Mouse (Mus musculus) kidney, embryonic 15.5 days (tissue): Measurements from ENCODE around the gene Irgm1. TPM values are rescaled to one million over a fixed set of nuclear protein-coding genes. Genes with fewer than 3 reads are reported as not detected.

Experiments used
- ATAC-seq: fragments of 200-750 bp; cut with Nextera tagmentation; replicated peaks from 2 replicates; pipeline ENCODE4 v1.8.0; 2017; ENCODE audit warnings: moderate TSS enrichment; ENCODE audit not compliant: low FRiP score
- H3K27ac ChIP-seq: fragments of 300-500 bp; sonication (generic); 2 replicates; pipeline ENCODE4 v1.5.1; 2015; ENCODE audit warnings: mild to moderate bottlenecking, inconsistent platforms
- H3K27me3 ChIP-seq: fragments of 300-500 bp; sonication (generic); 2 replicates; pipeline ENCODE4 v1.6.1; 2015; ENCODE audit warnings: inconsistent platforms
- H3K36me3 ChIP-seq: fragments of 300-500 bp; sonication (generic); 2 replicates; pipeline ENCODE4 v1.6.1; 2015; ENCODE audit warnings: inconsistent platforms
- H3K4me1 ChIP-seq: fragments of 300-500 bp; sonication (generic); 2 replicates; pipeline ENCODE4 v1.6.1; 2015; ENCODE audit warnings: inconsistent platforms
- H3K4me2 ChIP-seq: fragments of 300-500 bp; sonication (generic); 2 replicates; pipeline ENCODE4 v1.6.1; 2015; ENCODE audit warnings: moderate library complexity, mild to moderate bottlenecking, inconsistent platforms
- H3K4me3 ChIP-seq: fragments of 300-500 bp; sonication (generic); replicated peaks from 2 replicates; pipeline ENCODE4 v1.5.1; 2015; ENCODE audit warnings: mild to moderate bottlenecking, inconsistent platforms
- H3K9ac ChIP-seq: fragments of 300-500 bp; sonication (generic); 2 replicates; pipeline ENCODE4 v1.6.1; 2015; ENCODE audit warnings: mild to moderate bottlenecking, inconsistent platforms
- H3K9me3 ChIP-seq: fragments of 300-500 bp; sonication (generic); replicated peaks from 2 replicates; pipeline ENCODE4 v1.6.1; 2016; ENCODE audit warnings: inconsistent platforms
- WGBS: fragments of 180-500 bp; shearing (Covaris S2); methylation state at CpG from one replicate; pipeline ENCODE4 v1.1.7; 2015; ENCODE audit warnings: mixed read lengths; 5-methylcytosine and 5-hydroxymethylcytosine counted together
- polyA plus RNA-seq: library from polyadenylated mRNA; unstranded; fragments of >200 nt; fragmentation: Nextera tagmentation; extraction: Ambion mirVana; gene quantifications from 2 replicates; pipeline ENCODE4 v1.2.1, GENCODE M21; 2015

Irgm1 gene
- polyA plus RNA-seq, 1 experiment from 2014 or later = 15.2 TPM

- Histone ChIP-seq H3K4me3 (peak overlapping the region; percentile 89), H3K9ac (no peak overlapping the region)
These were observed 32.4 kb downstream of the Irgm1 start for GRCm38 (mm10) chr11:48838879-48839680.

GRCm38 (mm10) chr11:48838181-48838797 is 33.2 kb downstream of the Irgm1 start:
- peak; percentile 7 for ATAC-seq
- 2% methylated on average over 16 of the region's 16 CpGs for WGBS
- Histone ChIP-seq H3K36me3 (no peaks in the 10 kb centered on the region), H3K9ac (peak overlapping the region; percentile 72), H3K4me1 (peaks cover 20% of the 10 kb centered on the region), H3K9me3 (no peaks in the 10 kb centered on the region), H3K27ac (peak overlapping the region; percentile 68), H3K4me2 (peak overlapping the region; percentile 86), H3K4me3 (peak overlapping the region; percentile 89), H3K27me3 (peaks cover 7% of the 10 kb centered on the region; the same call in 1 of the 2 replicates)

More at GRCm38 (mm10) chr11:48838879-48839680, 32.4 kb downstream of the Irgm1 start:
- Histone ChIP-seq H3K9me3 (no peaks in the 10 kb centered on the region), H3K4me1 (peaks cover 20% of the 10 kb centered on the region), H3K27ac (no peak overlapping the region), H3K4me2 (peak overlapping the region; percentile 86), H3K36me3 (no peaks in the 10 kb centered on the region), H3K27me3 (peaks cover 7% of the 10 kb centered on the region; the same call in 1 of the 2 replicates)
- ATAC-seq = no peak
- 78% methylated on average over 10 of the region's 10 CpGs for WGBS

GRCm38 (mm10) chr11:48837310-48838180 is 33.9 kb downstream of the Irgm1 start:
- Histone ChIP-seq H3K4me1 (peaks cover 24% of the 10 kb centered on the region), H3K9me3 (no peaks in the 10 kb centered on the region), H3K27ac (peak overlapping the region; percentile 68), H3K36me3 (no peaks in the 10 kb centered on the region), H3K4me2 (peak overlapping the region; percentile 86), H3K27me3 (peaks cover 7% of the 10 kb centered on the region; the same call in 1 of the 2 replicates), H3K4me3 (peak overlapping the region; percentile 89), H3K9ac (peak overlapping the region; percentile 72)
- WGBS = under 1% methylated on average over 77 of the region's 77 CpGs
- peak; percentile 26 for ATAC-seq

GRCm38 (mm10) chr11:48836990-48837309 is 34.5 kb downstream of the Irgm1 start:
- Histone ChIP-seq H3K4me2 (peak overlapping the region; percentile 86), H3K9me3 (no peaks in the 10 kb centered on the region), H3K36me3 (no peaks in the 10 kb centered on the region), H3K9ac (peak overlapping the region; percentile 72), H3K4me3 (peak overlapping the region; percentile 89), H3K27me3 (peaks cover 7% of the 10 kb centered on the region; the same call in 1 of the 2 replicates), H3K4me1 (peaks cover 24% of the 10 kb centered on the region), H3K27ac (0 out of 2 replicates have a peak overlapping the region, but pooled peaks have one; percentile 68)
- 7% methylated on average over 11 of the region's 11 CpGs for WGBS
- peak; percentile 4; the same call in 1 of the 2 replicates for ATAC-seq

- peaks cover 7% of the 10 kb centered on the region; the same call in 1 of the 2 replicates for H3K27me3 ChIP-seq
- H3K4me1 ChIP-seq = peaks cover 24% of the 10 kb centered on the region
- H3K36me3 ChIP-seq = no peaks in the 10 kb centered on the region
- no peak overlapping the region for H3K27ac ChIP-seq
- H3K9me3 ChIP-seq = no peaks in the 10 kb centered on the region
- no peak overlapping the region for H3K4me2 ChIP-seq
- no peak overlapping the region for H3K4me3 ChIP-seq
- 72% methylated on average over 6 of the region's 6 CpGs for WGBS
- no peak for ATAC-seq
- H3K9ac ChIP-seq = no peak overlapping the region
These were observed 35.6 kb downstream of the Irgm1 start for GRCm38 (mm10) chr11:48835923-48836322.

- peak; percentile 89 for ATAC-seq
- peak overlapping the region; percentile 67 for H3K27ac ChIP-seq
- no peaks in the 10 kb centered on the region for H3K9me3 ChIP-seq
- H3K27me3 ChIP-seq = peaks cover 3% of the 10 kb centered on the region; the same call in 1 of the 2 replicates
- H3K4me3 ChIP-seq = peak overlapping the region; percentile 61
- H3K9ac ChIP-seq = peak overlapping the region; percentile 58
- H3K4me2 ChIP-seq = peak overlapping the region; percentile 68
- no peaks in the 10 kb centered on the region for H3K36me3 ChIP-seq
- WGBS = under 1% methylated on average over 30 of the region's 30 CpGs
- H3K4me1 ChIP-seq = peaks cover 20% of the 10 kb centered on the region
These were observed 37.5 kb downstream of the Irgm1 start for GRCm38 (mm10) chr11:48833731-48834639.

- 36% methylated on average over 9 of the region's 9 CpGs for WGBS
- H3K9me3 ChIP-seq = no peaks in the 10 kb centered on the region
- H3K4me3 ChIP-seq = peak overlapping the region; percentile 61
- H3K27me3 ChIP-seq = peaks cover 3% of the 10 kb centered on the region; the same call in 1 of the 2 replicates
- no peaks in the 10 kb centered on the region for H3K36me3 ChIP-seq
- H3K27ac ChIP-seq = no peak overlapping the region
- H3K4me2 ChIP-seq = peak overlapping the region; percentile 68
- H3K4me1 ChIP-seq = peaks cover 13% of the 10 kb centered on the region
- ATAC-seq = no peak
- H3K9ac ChIP-seq = no peak overlapping the region
These were observed 38.3 kb downstream of the Irgm1 start for GRCm38 (mm10) chr11:48833078-48833730.

GRCm38 (mm10) chr11:48831273-48831672 is 40.2 kb downstream of the Irgm1 start:
- 75% methylated on average over 2 of the region's 2 CpGs for WGBS
- no peaks in the 10 kb centered on the region; the same call in 1 of the 2 replicates for H3K27me3 ChIP-seq
- peaks cover 11% of the 10 kb centered on the region for H3K4me1 ChIP-seq
- no peak for ATAC-seq
- no peaks in the 10 kb centered on the region for H3K36me3 ChIP-seq
- no peak overlapping the region for H3K4me3 ChIP-seq
- no peak overlapping the region for H3K9ac ChIP-seq
- no peak overlapping the region for H3K27ac ChIP-seq
- no peak overlapping the region for H3K4me2 ChIP-seq
- no peaks in the 10 kb centered on the region for H3K9me3 ChIP-seq

- Histone ChIP-seq H3K9me3 (no peaks in the 10 kb centered on the region), H3K4me1 (peaks cover 11% of the 10 kb centered on the region), H3K36me3 (no peaks in the 10 kb centered on the region), H3K9ac (no peak overlapping the region), H3K4me3 (no peak overlapping the region), H3K4me2 (no peak overlapping the region), H3K27ac (no peak overlapping the region), H3K27me3 (no peaks in the 10 kb centered on the region)
- 63% methylated on average over 2 of the region's 2 CpGs for WGBS
- no peak for ATAC-seq
These were observed 41.2 kb downstream of the Irgm1 start for GRCm38 (mm10) chr11:48830279-48830678.

- no peak for ATAC-seq
- no peak overlapping the region; the same call in 1 of the 2 replicates for H3K27ac ChIP-seq
- no peak overlapping the region for H3K4me2 ChIP-seq
- H3K4me1 ChIP-seq = peaks cover 26% of the 10 kb centered on the region
- no peak overlapping the region for H3K4me3 ChIP-seq
- WGBS = 66% methylated on average over 6 of the region's 6 CpGs
- H3K27me3 ChIP-seq = peaks cover 3% of the 10 kb centered on the region; the same call in 1 of the 2 replicates
- H3K36me3 ChIP-seq = no peaks in the 10 kb centered on the region
- H3K9ac ChIP-seq = no peak overlapping the region
- no peaks in the 10 kb centered on the region for H3K9me3 ChIP-seq
These were observed 43.6 kb downstream of the Irgm1 start for GRCm38 (mm10) chr11:48827926-48828325.
